ENCODE assay signal across 8 mouse cellular contexts in genomic region chr3:101562510-101563209, GRCm38 (mm10). TPM values are rescaled to one million over a fixed set of nuclear protein-coding genes. Genes with fewer than 3 reads are reported as not detected.
DNase-seq lines count a peak whose midpoint lies in the region; ATAC-seq and TF ChIP-seq lines count a peak whose summit lies in the region.

No protein-coding gene starts in this region.

- H3K9ac ChIP-seq in heart, embryonic 14.5 days (ENCODE audit: low read length) = peak overlapping the region; percentile 18; the same call in 1 of the 2 replicates
- H3K9ac ChIP-seq in MEL (ENCODE audit: control insufficient read depth, low read depth, low read length, poor library complexity, severe bottlenecking) = peak overlapping the region; percentile 21

- TF ChIP-seq RAD21 in MEL (IDR thresholded peaks at IDR 0.05; ENCODE audit: low read depth, low read length) = no peak

- no peaks in the 10 kb centered on the region for H3K79me2 ChIP-seq in MEL (ENCODE audit: control insufficient read depth, insufficient read depth, low read length, poor library complexity)

- no peak for DNase-seq in heart, adult 9 months (ENCODE audit: low spot score in 2 of 2)
- DNase-seq in MEL (ENCODE audit: low read depth, low spot score) = peak; percentile 82
- DNase-seq in c-Kit-positive CD71-positive TER-119-positive erythroid progenitor cells, embryonic 14.5 days (ENCODE audit: low spot score) = peak; percentile 61
- DNase-seq in limb, embryonic 10.5 days (ENCODE audit: low spot score) = no peak
- no peak for DNase-seq in gastrocnemius, postnatal 14 days
- DNase-seq in right cerebral cortex, postnatal 4 days = no peak
- DNase-seq in right cerebral cortex, adult 2 months (ENCODE audit: low spot score in 2 of 2) = no peak

- H3K27ac ChIP-seq in heart, embryonic 14.5 days (replicated peaks in 1 of 2; ENCODE audit: control insufficient read depth in 1 of 2, insufficient read depth in 1 of 2, low read depth in 2 of 2, low read length in 2 of 2) = peak overlapping the region; percentile 74 to 87
- H3K27ac ChIP-seq in MEL (ENCODE audit: control insufficient read depth, low read depth, low read length) = peak overlapping the region; percentile 46
- peak overlapping the region; percentile 62 for H3K27ac ChIP-seq in limb, embryonic 10.5 days

- WGBS in heart, embryonic 14.5 days = 25% methylated on average over 10 of the region's 10 CpGs
- 62% methylated on average over 10 of the region's 10 CpGs for WGBS in limb, embryonic 10.5 days

- ATAC-seq in heart, embryonic 14.5 days (ENCODE audit: insufficient number of reproducible peaks, insufficient read depth, low FRiP score, low read depth) = no peak

- no peak for TF ChIP-seq POLR2A in MEL (IDR thresholded peaks at IDR 0.05; ENCODE audit: control insufficient read depth in 1 of 2, insufficient read depth in 1 of 2, low read depth in 1 of 2, low read length in 2 of 2, poor library complexity in 1 of 2)

- no peak overlapping the region for H3K4me2 ChIP-seq in heart, embryonic 14.5 days (ENCODE audit: low read length)

- intact Hi-C loops in gastrocnemius, postnatal 14 days (cut with DNase I; ENCODE audit: low total_unique reads) = no loop called here

- H3K9me3 ChIP-seq in heart, embryonic 14.5 days (ENCODE audit: control insufficient read depth, low read length) = no peaks in the 10 kb centered on the region
- H3K9me3 ChIP-seq in MEL (replicated peaks; ENCODE audit: insufficient read depth, low read length) = no peaks in the 10 kb centered on the region
- no peaks in the 10 kb centered on the region for H3K9me3 ChIP-seq in limb, embryonic 10.5 days (replicated peaks)

- TF ChIP-seq EP300 in MEL (IDR thresholded peaks at IDR 0.05; ENCODE audit: low read depth in 1 of 2, low read length in 2 of 2) = peak; percentile 73 to 81

- H3K27me3 ChIP-seq in heart, embryonic 14.5 days (ENCODE audit: control insufficient read depth, insufficient read depth, low read length) = no peaks in the 10 kb centered on the region
- H3K27me3 ChIP-seq in MEL (ENCODE audit: control insufficient read depth in 1 of 2, insufficient read depth in 2 of 2, low read length in 2 of 2) = no peaks in the 10 kb centered on the region
- no peaks in the 10 kb centered on the region for H3K27me3 ChIP-seq in limb, embryonic 10.5 days (ENCODE audit: low read depth, poor library complexity, severe bottlenecking)

- H3K4me3 ChIP-seq in heart, embryonic 14.5 days (ENCODE audit: control insufficient read depth in 1 of 2, insufficient read depth in 1 of 2, low read depth in 1 of 2, low read length in 2 of 2) = no peak overlapping the region
- no peak overlapping the region; a peak in 1 of 4 replicates for H3K4me3 ChIP-seq in MEL (ENCODE audit: control insufficient read depth in 1 of 2, insufficient read depth in 1 of 2, low read depth in 2 of 2, low read length in 2 of 2)
- H3K4me3 ChIP-seq in limb, embryonic 10.5 days = no peak overlapping the region

- no peak for TF ChIP-seq CTCF in MEL (IDR thresholded peaks at IDR 0.05 in 2 of 3, conservative IDR thresholded peaks at IDR 0.05 in 1 of 3; ENCODE audit: control insufficient read depth in 1 of 3, insufficient read depth in 1 of 3, low read depth in 2 of 3, low read length in 3 of 3, poor library complexity in 1 of 3, severe bottlenecking in 1 of 3)

- H3K36me3 ChIP-seq in heart, embryonic 14.5 days (ENCODE audit: control insufficient read depth, insufficient read depth, low read length) = no peaks in the 10 kb centered on the region
- H3K36me3 ChIP-seq in MEL (ENCODE audit: control insufficient read depth in 1 of 2, insufficient read depth in 2 of 2, low read length in 2 of 2) = peaks cover 0 to 6% of the 10 kb centered on the region in 2 experiments; a peak in 2 of 4 replicates
- H3K36me3 ChIP-seq in limb, embryonic 10.5 days = no peaks in the 10 kb centered on the region

- peaks cover 7 to 13% of the 10 kb centered on the region in 2 experiments for H3K4me1 ChIP-seq in heart, embryonic 14.5 days (ENCODE audit: control insufficient read depth in 2 of 2, insufficient read depth in 2 of 2, low read length in 2 of 2)
- H3K4me1 ChIP-seq in MEL (ENCODE audit: control insufficient read depth in 1 of 2, insufficient read depth in 2 of 2, low read length in 2 of 2) = peaks cover 2 to 9% of the 10 kb centered on the region in 2 experiments; a peak in 3 of 4 replicates
- H3K4me1 ChIP-seq in limb, embryonic 10.5 days = peaks cover 4% of the 10 kb centered on the region

TF ChIP-seq in MEL, 35 proteins besides CTCF, POLR2A, EP300 and RAD21:
- TF ChIP-seq ZC3H11A (IDR thresholded peaks at IDR 0.05; ENCODE audit: low read depth, low read length) (no peak), POLR2AphosphoS2 (IDR thresholded peaks at IDR 0.05; ENCODE audit: low read length) (no peak), CHD1 (IDR thresholded peaks at IDR 0.05; ENCODE audit: low read depth, low read length) (no peak), ZKSCAN1 (IDR thresholded peaks at IDR 0.05; ENCODE audit: low read depth, low read length) (no peak), MXI1 (IDR thresholded peaks at IDR 0.05; ENCODE audit: low read depth, low read length) (no peak), USF1 (IDR thresholded peaks at IDR 0.05; ENCODE audit: low read depth, low read length) (no peak), GATA1 (IDR thresholded peaks at IDR 0.05; ENCODE audit: low read depth, low read length) (peak; percentile 63), ELF1 (IDR thresholded peaks at IDR 0.05; ENCODE audit: low read depth, low read length) (no peak), SMC3 (IDR thresholded peaks at IDR 0.05; ENCODE audit: low read depth, low read length) (0 out of 2 replicates have a peak, but pooled peaks have one; percentile 8), ZNF384 (IDR thresholded peaks at IDR 0.05; ENCODE audit: low read depth, low read length) (no peak), ETS1 (IDR thresholded peaks at IDR 0.05; ENCODE audit: low read depth, low read length) (peak; percentile 54), MEF2A (IDR thresholded peaks at IDR 0.05; ENCODE audit: extremely low read depth, insufficient replicate concordance, low read depth, low read length, poor library complexity, severe bottlenecking) (no peak), MYC (IDR thresholded peaks at IDR 0.05; ENCODE audit: low read depth, low read length) (no peak), MAZ (IDR thresholded peaks at IDR 0.05; ENCODE audit: low read depth, low read length) (peak; percentile 75; the same call in 1 of the 2 replicates), ZMIZ1 (IDR thresholded peaks at IDR 0.05; ENCODE audit: low read depth, low read length) (no peak), CHD2 (IDR thresholded peaks at IDR 0.05; ENCODE audit: low read length) (no peak), POLR2AphosphoS5 (IDR thresholded peaks at IDR 0.05; ENCODE audit: borderline replicate concordance, low read depth, low read length) (no peak), TCF12 (IDR thresholded peaks at IDR 0.05; ENCODE audit: low read depth, low read length) (peak; percentile 75), RCOR1 (IDR thresholded peaks at IDR 0.05; ENCODE audit: low read depth, low read length) (peak; percentile 76), TAL1 (IDR thresholded peaks at IDR 0.05; ENCODE audit: low read length) (peak; percentile 66), SIN3A (IDR thresholded peaks at IDR 0.05; ENCODE audit: low read length) (no peak; the same call in 1 of the 2 replicates), USF2 (IDR thresholded peaks at IDR 0.05; ENCODE audit: borderline replicate concordance in 1 of 2, insufficient read depth in 1 of 2, low read depth in 1 of 2, low read length in 2 of 2) (no peak), E2F4 (IDR thresholded peaks at IDR 0.05; ENCODE audit: borderline replicate concordance, low read depth, low read length) (no peak), BHLHE40 (IDR thresholded peaks at IDR 0.05; ENCODE audit: borderline replicate concordance, low read depth, low read length) (0 out of 2 replicates have a peak, but pooled peaks have one; percentile 37), JUND (IDR thresholded peaks at IDR 0.05; ENCODE audit: low read depth, low read length) (no peak), GABPA (IDR thresholded peaks at IDR 0.05; ENCODE audit: low read depth, low read length) (no peak), NRF1 (IDR thresholded peaks at IDR 0.05; ENCODE audit: insufficient read depth, low read depth, low read length, poor library complexity, severe bottlenecking) (no peak), TBP (IDR thresholded peaks at IDR 0.05; ENCODE audit: low read depth, low read length) (peak; percentile 74; the same call in 1 of the 2 replicates), MAFK (IDR thresholded peaks at IDR 0.05; ENCODE audit: borderline replicate concordance, low read depth, low read length) (no peak), MYB (IDR thresholded peaks at IDR 0.05; ENCODE audit: low read depth, low read length) (no peak), MAX (IDR thresholded peaks at IDR 0.05; ENCODE audit: low read length) (0 out of 2 replicates have a peak, but pooled peaks have one; percentile 27), UBTF (IDR thresholded peaks at IDR 0.05; ENCODE audit: borderline replicate concordance, insufficient read depth, low read depth, low read length) (peak; percentile 90; the same call in 1 of the 2 replicates), NELFE (IDR thresholded peaks at IDR 0.05; ENCODE audit: low read depth, low read length) (no peak), KAT2A (conservative IDR thresholded peaks at IDR 0.05; ENCODE audit: low read depth, low read length) (no peak), HCFC1 (IDR thresholded peaks at IDR 0.05; ENCODE audit: low read depth, low read length) (peak; percentile 52; the same call in 1 of the 2 replicates)

RNA-seq across cellular contexts. Expression of gene Atp1a1, which starts 41.8 kb away (rescaled TPM):
- 486 and 537 TPM in 2 replicates for polyA plus RNA-seq in heart, embryonic 14.5 days (2014; fragmentation: Nextera tagmentation; extraction: Ambion mirVana)
- total RNA-seq in MEL (2012; rRNA removed) = 136 and 138 TPM in 2 replicates
- polyA plus RNA-seq in MEL (2012; ENCODE audit: insufficient read depth in 1 of 2, insufficient read length in 2 of 2, low read depth in 1 of 2, low replicate concordance in 2 of 2, missing spikeins in 1 of 2) = 100 to 1,000 TPM in 1 of 2 experiments, not detected in 1; 174 TPM
- 47.7 and 53.7 TPM in 2 replicates for polyA plus RNA-seq in limb, embryonic 10.5 days (2016; fragmentation: Nextera tagmentation; extraction: Ambion mirVana)
- total RNA-seq in gastrocnemius, postnatal 14 days (2021) = 10 to 100 TPM; 54.3 to 64.5 TPM

Comparison
In these comparisons a context has a peak if more than half of its experiments do, and no peak if none do; other contexts are left out.
1. DNase-seq: peak in MEL (single experiment) and c-Kit-positive CD71-positive TER-119-positive erythroid progenitor cells, embryonic 14.5 days (single experiment); none in heart, adult 9 months (0 of 2), limb, embryonic 10.5 days (single experiment), gastrocnemius, postnatal 14 days (single experiment), right cerebral cortex, postnatal 4 days (single experiment) and right cerebral cortex, adult 2 months (0 of 2).
2. Peak in every context shown above with its lines, with median percentiles within 50 percentile points of each other: H3K27ac ChIP-seq.